Mouse (Mus musculus) intestine, embryonic 14.5 days (tissue): ENCODE results near the gene Slc26a3. TPM values are rescaled to one million over a fixed set of nuclear protein-coding genes. Genes with fewer than 3 reads are reported as not detected.

Experiments
- ATAC-seq: fragments of 200-750 bp; cut with Nextera tagmentation; replicated peaks from 2 replicates; pipeline ENCODE4 v1.8.0; 2017; ENCODE audit warnings: low read depth, moderate number of reproducible peaks, moderate TSS enrichment, moderate library complexity; ENCODE audit not compliant: low FRiP score, low TSS enrichment
- DNase-seq: peaks from one replicate; pipeline ENCODE4 v3.0.0-alpha.2; 2018; ENCODE audit warnings: low spot score
- H3K27ac ChIP-seq: fragments of 300-500 bp; sonication (generic); 2 replicates; pipeline ENCODE4 v1.5.1; 2014; ENCODE audit warnings: low read depth, mild to moderate bottlenecking, control low read depth
- H3K27me3 ChIP-seq: fragments of 300-500 bp; sonication (generic); replicated peaks from 2 replicates; pipeline ENCODE4 v1.6.1; 2014; ENCODE audit warnings: low read length, control low read depth; ENCODE audit not compliant: control insufficient read depth, insufficient read depth
- H3K36me3 ChIP-seq: fragments of 300-500 bp; sonication (generic); 2 replicates; pipeline ENCODE4 v1.6.1; 2014; ENCODE audit warnings: low read length, control low read depth; ENCODE audit not compliant: control insufficient read depth, insufficient read depth
- H3K4me1 ChIP-seq: fragments of 300-500 bp; sonication (generic); replicated peaks from 2 replicates; pipeline ENCODE4 v1.6.1; 2014; ENCODE audit warnings: low read length, control low read depth, mixed read lengths; ENCODE audit not compliant: control insufficient read depth, insufficient read depth
- H3K4me2 ChIP-seq: fragments of 300-500 bp; sonication (generic); 2 replicates; pipeline ENCODE4 v1.6.1; 2014; ENCODE audit warnings: low read length
- H3K4me3 ChIP-seq: fragments of 300-500 bp; sonication (generic); 2 replicates; pipeline ENCODE4 v1.5.1; 2014; ENCODE audit warnings: low read depth, low read length, control low read depth, mixed read lengths
- H3K9ac ChIP-seq: fragments of 300-500 bp; sonication (generic); 2 replicates; pipeline ENCODE4 v1.6.1; 2014; ENCODE audit warnings: mild to moderate bottlenecking, low read length
- H3K9me3 ChIP-seq: fragments of 300-500 bp; sonication (generic); 2 replicates; pipeline ENCODE4 v1.6.1; 2016; ENCODE audit warnings: low read length, control low read depth; ENCODE audit not compliant: control insufficient read depth
- WGBS: fragments of 180-500 bp; shearing (Covaris S2); extraction: QIAGEN DNeasy Blood & Tissue Kit; methylation state at CpG from one replicate; pipeline ENCODE4 v1.1.7; 2014; 5-methylcytosine and 5-hydroxymethylcytosine counted together
- polyA plus RNA-seq: library from polyadenylated mRNA; unstranded; fragments of >200 nt; fragmentation: Nextera tagmentation; extraction: Ambion mirVana; gene quantifications from 2 replicates; pipeline ENCODE4 v1.2.1, GENCODE M21; 2014

Gene Slc26a3
- polyA plus RNA-seq, 1 experiment from 2014 or later = 0.99 TPM

DNA sequence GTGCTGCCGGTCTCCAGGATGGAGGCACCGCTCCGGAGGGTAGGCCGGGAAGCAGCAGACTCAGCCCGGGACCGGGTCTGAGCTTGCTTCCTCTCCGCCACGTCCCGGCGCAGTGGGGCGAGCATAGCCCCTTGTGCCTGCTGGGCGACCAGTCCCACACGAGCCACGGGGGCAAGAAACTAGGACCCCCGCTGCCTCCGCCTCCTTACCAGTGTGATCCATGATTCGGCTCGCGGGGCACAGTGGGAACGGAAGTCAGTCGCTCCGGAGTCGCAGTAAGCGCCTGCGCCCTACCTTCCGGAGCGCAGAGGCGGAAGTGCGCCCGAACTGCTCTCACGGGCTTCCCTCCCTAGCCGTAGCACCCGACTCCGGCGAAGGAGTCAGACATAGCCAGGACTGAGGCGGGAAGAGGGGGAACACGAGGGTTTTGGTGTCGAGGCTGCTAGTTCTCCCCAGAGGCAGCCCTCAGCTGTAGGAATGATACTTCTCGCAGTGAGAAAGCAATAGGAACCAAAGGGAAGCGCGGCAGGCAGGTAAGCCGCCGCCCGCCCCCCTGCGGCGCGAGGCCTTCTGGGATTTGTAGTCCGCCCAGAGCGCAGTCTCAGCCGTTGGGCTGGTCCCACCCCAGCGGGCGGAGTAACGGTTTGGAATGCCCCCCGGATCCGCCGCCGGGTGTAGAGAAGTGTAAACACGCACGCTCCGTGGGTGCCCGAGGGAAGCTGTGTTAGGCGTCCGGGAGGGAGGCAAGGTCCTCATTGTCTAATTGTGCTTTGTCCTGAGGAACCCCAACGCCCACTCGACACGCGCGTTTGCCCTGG lies 108.9 kb downstream of the Slc26a3 start, which contains the start of gene Cbll1:
TSS of gene Cbll1 (minus strand) at position 303 of the 818 bp plus-strand sequence.
- peaks cover 9% of the 10 kb centered on the region; the same call in 1 of the 2 replicates for H3K4me1 ChIP-seq
- peak; percentile 97 for DNase-seq
- WGBS = under 1% methylated on average over 66 of the region's 68 CpGs
- H3K36me3 ChIP-seq = peaks cover under 1% of the 10 kb centered on the region
- peak; percentile 99 for ATAC-seq
- no peaks in the 10 kb centered on the region for H3K27me3 ChIP-seq
- peak within 1 kb of the TSS; percentile 64 for H3K27ac ChIP-seq
- H3K4me3 ChIP-seq = peak within 1 kb of the TSS; percentile 98
- H3K4me2 ChIP-seq = peak within 1 kb of the TSS; percentile 98
- peak within 1 kb of the TSS; percentile 75 for H3K9ac ChIP-seq
- no peaks in the 10 kb centered on the region for H3K9me3 ChIP-seq

GRCm38 (mm10) chr12:31500196-31500595 lies 109.5 kb downstream of the Slc26a3 start:
- Histone ChIP-seq H3K4me3 (peak overlapping the region; percentile 98), H3K36me3 (no peaks in the 10 kb centered on the region), H3K4me2 (peak overlapping the region; percentile 83), H3K27me3 (no peaks in the 10 kb centered on the region), H3K4me1 (peaks cover 9% of the 10 kb centered on the region; the same call in 1 of the 2 replicates), H3K9ac (peak overlapping the region; percentile 75), H3K27ac (peak overlapping the region; percentile 64), H3K9me3 (no peaks in the 10 kb centered on the region)
- no peak for ATAC-seq
- DNase-seq = no peak
- WGBS = 4% methylated on average over 12 of the region's 12 CpGs

DNA sequence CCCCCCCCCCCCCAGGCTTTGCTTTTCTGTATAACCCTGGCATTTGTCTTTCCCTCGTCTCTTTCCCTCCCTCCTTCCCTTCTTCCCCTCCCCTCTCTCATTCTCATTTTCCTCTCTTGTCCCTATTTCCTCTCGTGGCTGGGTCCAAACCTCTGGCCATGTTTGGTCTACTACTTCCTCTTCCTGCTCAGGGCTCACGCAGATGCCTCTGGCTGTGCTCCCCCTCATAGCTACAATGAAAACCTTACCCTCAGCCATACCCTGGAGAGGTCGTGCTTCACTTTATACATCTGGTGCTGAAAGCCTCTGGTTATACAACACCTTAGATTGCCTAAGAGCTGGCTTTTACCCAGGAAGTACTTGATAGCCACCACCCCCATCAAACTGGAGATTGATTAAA lies 110.6 kb downstream of the Slc26a3 start:
- H3K9ac ChIP-seq = no peak overlapping the region
- no peak for ATAC-seq
- H3K9me3 ChIP-seq = no peaks in the 10 kb centered on the region
- no peak overlapping the region for H3K4me3 ChIP-seq
- H3K4me1 ChIP-seq = peaks cover 9% of the 10 kb centered on the region; the same call in 1 of the 2 replicates
- DNase-seq = no peak
- H3K4me2 ChIP-seq = no peak overlapping the region
- 48% methylated on average over 4 of the region's 4 CpGs for WGBS
- no peaks in the 10 kb centered on the region for H3K27me3 ChIP-seq
- H3K36me3 ChIP-seq = no peaks in the 10 kb centered on the region
- no peak overlapping the region for H3K27ac ChIP-seq

DNA sequence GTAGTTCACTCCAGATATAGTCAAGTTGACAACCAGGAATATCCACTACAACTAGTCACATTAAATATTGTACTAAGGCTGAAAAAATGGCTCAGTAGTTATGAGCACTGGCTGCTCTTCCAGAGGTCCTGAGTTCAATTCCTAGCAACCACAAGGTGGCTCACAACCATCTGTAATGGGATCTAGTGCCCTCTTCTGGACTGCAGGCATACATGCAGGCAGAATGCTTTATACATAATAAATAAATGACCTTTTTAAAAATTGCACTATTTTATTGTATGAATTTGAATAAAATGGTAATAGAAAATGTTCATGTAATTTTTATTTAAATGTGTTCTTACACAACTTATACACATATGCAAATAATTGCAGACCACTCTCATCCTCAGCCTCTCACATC lies 112.5 kb downstream of the Slc26a3 start:
- Histone ChIP-seq H3K27ac (no peak overlapping the region), H3K4me2 (no peak overlapping the region), H3K27me3 (no peaks in the 10 kb centered on the region), H3K9me3 (no peaks in the 10 kb centered on the region), H3K4me1 (peaks cover 4% of the 10 kb centered on the region; the same call in 1 of the 2 replicates), H3K4me3 (no peak overlapping the region), H3K9ac (no peak overlapping the region), H3K36me3 (no peaks in the 10 kb centered on the region)
- ATAC-seq = no peak
- no peak for DNase-seq

DNA sequence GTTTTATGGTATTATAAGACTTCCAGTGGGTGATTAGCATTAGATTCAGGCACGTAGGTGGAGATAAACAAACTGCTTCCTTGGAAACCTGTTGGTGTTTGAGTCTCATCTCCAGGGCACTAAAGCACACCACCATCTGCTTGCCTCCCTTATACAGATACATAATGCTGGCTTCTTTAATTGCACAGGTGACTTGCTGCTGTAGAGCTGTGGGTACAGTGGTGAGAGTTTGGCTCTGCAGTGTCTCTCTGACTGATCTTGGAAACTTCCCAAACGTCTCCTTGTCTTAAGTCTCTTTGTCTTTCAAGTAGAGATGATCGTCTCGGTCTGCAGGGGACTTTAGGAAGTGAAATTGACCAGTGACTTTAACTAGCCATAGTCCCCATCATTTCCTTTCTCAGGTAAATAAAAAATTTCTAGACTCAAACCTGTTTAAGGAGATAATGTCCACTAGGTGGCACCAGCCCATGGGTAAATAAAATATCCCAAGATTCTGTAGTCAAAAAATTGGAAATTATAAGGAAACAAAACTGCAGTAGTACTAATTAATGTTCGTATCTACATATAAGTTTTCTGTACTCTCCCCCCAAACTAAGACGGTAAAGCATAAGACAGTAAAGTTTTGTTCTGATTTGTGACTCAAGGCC lies 117.2 kb downstream of the Slc26a3 start:
- no peak overlapping the region for H3K9ac ChIP-seq
- no peaks in the 10 kb centered on the region for H3K36me3 ChIP-seq
- H3K4me3 ChIP-seq = no peak overlapping the region
- ATAC-seq (no peak), DNase-seq (no peak)
- no peak overlapping the region for H3K4me2 ChIP-seq
- H3K9me3 ChIP-seq = no peaks in the 10 kb centered on the region
- no peaks in the 10 kb centered on the region for H3K4me1 ChIP-seq
- WGBS = 37% methylated on average over 6 of the region's 6 CpGs
- no peak overlapping the region for H3K27ac ChIP-seq
- H3K27me3 ChIP-seq = no peaks in the 10 kb centered on the region

DNA sequence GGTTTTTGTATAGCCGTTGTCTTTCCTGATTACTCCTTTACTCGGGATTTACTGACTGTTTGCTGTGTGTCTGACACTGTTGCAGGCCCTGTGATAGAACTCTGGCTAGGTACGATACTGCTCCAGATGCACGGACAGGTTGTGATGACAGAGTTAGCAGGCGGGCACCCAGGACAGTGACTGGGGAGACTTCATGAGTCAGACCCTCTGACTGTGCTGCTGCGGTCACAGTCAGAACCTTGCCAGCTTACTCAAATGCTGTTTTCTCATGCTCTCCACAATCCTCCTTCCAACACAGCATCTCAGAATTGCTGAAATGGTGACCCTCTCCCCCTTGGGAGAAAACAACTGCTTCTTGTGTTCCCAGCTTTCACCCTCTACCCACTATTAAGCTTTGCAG lies 117.8 kb downstream of the Slc26a3 start:
- Histone ChIP-seq H3K9me3 (no peaks in the 10 kb centered on the region), H3K27me3 (no peaks in the 10 kb centered on the region), H3K4me3 (no peak overlapping the region), H3K9ac (no peak overlapping the region), H3K4me1 (no peaks in the 10 kb centered on the region; the same call in 1 of the 2 replicates), H3K27ac (no peak overlapping the region), H3K4me2 (no peak overlapping the region), H3K36me3 (no peaks in the 10 kb centered on the region)
- DNase-seq = no peak
- ATAC-seq = no peak
- 77% methylated on average over 6 of the region's 6 CpGs for WGBS

GRCm38 (mm10) chr12:31511218-31511617 lies 120.5 kb downstream of the Slc26a3 start:
- H3K27me3 ChIP-seq = no peaks in the 10 kb centered on the region
- no peaks in the 10 kb centered on the region for H3K9me3 ChIP-seq
- H3K4me1 ChIP-seq = no peaks in the 10 kb centered on the region; the same call in 1 of the 2 replicates
- no peak overlapping the region for H3K4me2 ChIP-seq
- no peak for DNase-seq
- no peak overlapping the region for H3K4me3 ChIP-seq
- 57% methylated on average over 5 of the region's 5 CpGs for WGBS
- no peak for ATAC-seq
- no peak overlapping the region for H3K27ac ChIP-seq
- H3K36me3 ChIP-seq = no peaks in the 10 kb centered on the region
- no peak overlapping the region for H3K9ac ChIP-seq

DNA sequence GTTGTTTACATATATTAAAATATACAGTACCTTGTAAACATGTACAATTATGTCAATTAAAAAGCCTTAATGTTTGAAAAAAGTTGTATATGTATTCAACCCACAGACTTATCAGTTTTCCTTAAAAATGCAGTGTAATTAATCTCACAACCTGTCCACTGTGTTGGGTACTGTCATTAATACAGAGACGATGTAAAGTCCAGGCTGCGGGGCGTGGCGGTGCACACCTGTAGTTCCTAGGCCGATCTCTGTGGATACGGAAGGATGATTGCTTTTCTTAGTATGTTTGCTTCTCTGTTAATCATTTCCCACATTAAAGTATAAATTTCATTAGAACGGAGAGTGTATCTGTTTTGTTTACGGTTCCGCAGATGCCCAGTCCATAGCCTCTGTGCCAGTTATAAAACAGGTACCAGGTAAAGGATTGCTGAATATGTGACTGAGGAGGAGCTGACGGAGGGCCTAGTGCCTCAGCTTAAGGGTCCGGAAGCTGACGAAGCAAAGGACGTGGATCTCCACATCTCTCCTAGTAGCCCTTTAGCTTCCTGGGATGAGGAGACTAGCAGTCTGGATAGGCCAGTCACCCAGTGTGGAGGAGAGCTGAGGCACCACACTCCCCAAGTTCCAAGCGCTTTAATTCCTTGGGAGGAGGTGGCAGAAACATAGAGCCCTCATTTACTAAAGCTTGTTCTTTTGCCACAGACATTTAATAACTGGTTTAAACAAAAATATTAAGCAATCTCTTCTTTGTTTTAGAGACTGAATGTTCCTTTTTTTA lies 122.2 kb downstream of the Slc26a3 start:
- ATAC-seq (no peak; the same call in 1 of the 2 replicates), DNase-seq (no peak)
- H3K36me3 ChIP-seq = no peaks in the 10 kb centered on the region
- H3K4me1 ChIP-seq = no peaks in the 10 kb centered on the region; the same call in 1 of the 2 replicates
- no peak overlapping the region for H3K9ac ChIP-seq
- WGBS = 70% methylated on average over 14 of the region's 14 CpGs
- no peak overlapping the region for H3K4me3 ChIP-seq
- H3K9me3 ChIP-seq = no peaks in the 10 kb centered on the region
- no peak overlapping the region for H3K4me2 ChIP-seq
- no peaks in the 10 kb centered on the region for H3K27me3 ChIP-seq
- H3K27ac ChIP-seq = no peak overlapping the region
